Mouse (Mus musculus) hindbrain, embryonic 13.5 days (tissue): ENCODE data around the gene Cyb5r4. TPM values are rescaled to one million over a fixed set of nuclear protein-coding genes. Genes with fewer than 3 reads are reported as not detected.
"Not testable (repeated sequence)": the region's sequence is repeated elsewhere in the genome, so short reads cannot be mapped to it uniquely, and the experiment has no call there.

Source experiments
- ATAC-seq: fragments of 200-750 bp; cut with Nextera tagmentation; 2 replicates; pipeline ENCODE4 v1.8.0; 2017; ENCODE audit warnings: moderate TSS enrichment; ENCODE audit not compliant: low FRiP score
- H3K27ac ChIP-seq: fragments of 300-500 bp; sonication (generic); 2 replicates; pipeline ENCODE4 v1.5.1; 2015; ENCODE audit warnings: inconsistent platforms, mild to moderate bottlenecking, moderate library complexity
- H3K27me3 ChIP-seq: fragments of 300-500 bp; sonication (generic); 2 replicates; pipeline ENCODE4 v1.6.1; 2015; ENCODE audit warnings: mild to moderate bottlenecking, inconsistent platforms
- H3K36me3 ChIP-seq: fragments of 300-500 bp; sonication (generic); 2 replicates; pipeline ENCODE4 v1.6.1; 2015; ENCODE audit warnings: mild to moderate bottlenecking, inconsistent platforms
- H3K4me1 ChIP-seq: fragments of 300-500 bp; sonication (generic); replicated peaks from 2 replicates; pipeline ENCODE4 v1.6.1; 2015; ENCODE audit warnings: inconsistent platforms
- H3K4me2 ChIP-seq: fragments of 300-500 bp; sonication (generic); 2 replicates; pipeline ENCODE4 v1.6.1; 2015; ENCODE audit warnings: inconsistent platforms, mild to moderate bottlenecking, moderate library complexity
- H3K4me3 ChIP-seq: fragments of 300-500 bp; sonication (generic); 2 replicates; pipeline ENCODE4 v1.5.1; 2015; ENCODE audit warnings: mild to moderate bottlenecking, inconsistent platforms
- H3K9ac ChIP-seq: fragments of 300-500 bp; sonication (generic); 2 replicates; pipeline ENCODE4 v1.6.1; 2015; ENCODE audit warnings: mild to moderate bottlenecking, inconsistent platforms
- H3K9me3 ChIP-seq: fragments of 300-500 bp; sonication (generic); 2 replicates; pipeline ENCODE4 v1.6.1; 2016; ENCODE audit warnings: inconsistent platforms
- WGBS: fragments of 180-500 bp; shearing (Covaris S2); methylation state at CpG from one replicate; pipeline ENCODE4 v1.1.7; 2015; 5-methylcytosine and 5-hydroxymethylcytosine counted together
- polyA plus RNA-seq: library from polyadenylated mRNA; unstranded; fragments of >200 nt; fragmentation: Nextera tagmentation; extraction: Ambion mirVana; gene quantifications from 2 replicates; pipeline ENCODE4 v1.2.1, GENCODE M21; 2015

The Cyb5r4 gene
- polyA plus RNA-seq, 1 experiment from 2014 or later: 86.0 TPM

GRCm38 (mm10) chr9:87118996-87119395 lies 97.2 kb downstream of the Cyb5r4 start:
- no peak for ATAC-seq
- 83% methylated on average over 3 of the region's 3 CpGs for WGBS
- no peak overlapping the region for H3K4me3 ChIP-seq
- H3K4me2 ChIP-seq: no peak overlapping the region
- no peaks in the 10 kb centered on the region for H3K27me3 ChIP-seq
- no peak overlapping the region for H3K27ac ChIP-seq
- no peaks in the 10 kb centered on the region for H3K9me3 ChIP-seq
- peaks cover 14% of the 10 kb centered on the region for H3K4me1 ChIP-seq
- H3K36me3 ChIP-seq: no peaks in the 10 kb centered on the region
- H3K9ac ChIP-seq: no peak overlapping the region

DNA sequence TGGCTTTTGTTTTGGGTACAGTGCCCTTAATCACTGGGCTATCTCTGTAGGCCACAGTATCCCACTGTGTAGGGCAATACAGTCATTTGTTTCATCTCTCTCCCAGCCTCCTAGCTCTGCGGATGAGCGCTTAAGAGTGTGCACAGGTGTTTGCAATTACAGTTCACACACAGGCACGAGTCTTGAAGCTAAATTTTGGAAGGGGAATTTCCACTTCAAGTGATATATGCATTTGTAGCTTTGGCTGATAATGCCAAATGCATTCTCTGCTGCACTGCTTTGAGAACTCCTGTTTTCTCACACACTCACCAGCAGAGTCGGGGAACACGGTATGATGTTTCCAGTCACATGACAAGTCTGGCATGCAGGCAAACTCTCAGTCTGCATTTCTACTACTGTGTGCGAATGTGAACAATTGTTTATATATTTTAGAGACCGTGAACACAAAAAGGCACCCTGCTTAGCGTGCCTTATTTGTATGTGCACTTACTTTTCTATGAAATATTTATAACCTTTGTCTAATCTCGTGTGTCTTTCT lies 100.2 kb downstream of the Cyb5r4 start:
- no peak for ATAC-seq

DNA sequence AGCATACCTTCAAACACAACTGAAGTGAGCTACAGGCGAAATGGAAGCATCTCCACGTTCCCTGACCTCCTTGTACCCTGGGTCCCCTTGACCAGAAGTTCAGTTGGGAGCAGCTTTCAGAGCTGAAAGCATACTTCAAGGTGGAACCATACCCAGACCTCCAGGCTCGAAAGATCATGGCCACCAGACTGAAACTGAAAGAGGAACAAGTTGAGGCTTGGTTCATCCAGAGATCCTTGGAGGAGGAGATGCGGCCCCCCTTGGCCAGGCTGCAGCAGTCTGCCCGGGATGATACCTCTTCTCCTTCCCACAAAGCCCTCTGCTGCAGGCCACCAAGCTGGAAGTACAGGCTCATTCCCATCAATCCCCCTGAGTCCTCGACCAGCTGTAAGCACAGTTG lies 105.2 kb downstream of the Cyb5r4 start:
- H3K9me3 ChIP-seq, H3K9ac ChIP-seq, H3K4me2 ChIP-seq, ATAC-seq, H3K4me1 ChIP-seq, H3K27me3 ChIP-seq, H3K36me3 ChIP-seq, H3K4me3 ChIP-seq, H3K27ac ChIP-seq: not testable (repeated sequence)
- WGBS: 91% methylated on average over 6 of the region's 6 CpGs

More for the DNA sequence above, 100.2 kb downstream of the Cyb5r4 start:
- no peak overlapping the region for H3K4me2 ChIP-seq
- H3K9ac ChIP-seq: no peak overlapping the region
- no peak overlapping the region for H3K27ac ChIP-seq
- H3K36me3 ChIP-seq: no peaks in the 10 kb centered on the region
- no peaks in the 10 kb centered on the region for H3K9me3 ChIP-seq
- no peaks in the 10 kb centered on the region for H3K4me1 ChIP-seq
- no peak overlapping the region for H3K4me3 ChIP-seq
- no peaks in the 10 kb centered on the region for H3K27me3 ChIP-seq
- WGBS: 62% methylated on average over 9 of the region's 9 CpGs

Other genes with a start within 250 kb of the Cyb5r4 start
- 100 and 102 TPM in 2 replicates for gene Snap91, start 141.4 kb upstream of the Cyb5r4 start, polyA plus RNA-seq
- 6.0 and 8.5 TPM in 2 replicates for gene Ripply2, start 6.5 kb upstream of the Cyb5r4 start, polyA plus RNA-seq
- gene Mrap2, start 122.3 kb downstream of the Cyb5r4 start, polyA plus RNA-seq: 1.1 and 1.3 TPM in 2 replicates
- gene Cep162, start 233.5 kb downstream of the Cyb5r4 start, polyA plus RNA-seq: 7.8 and 8.3 TPM in 2 replicates